Mouse (Mus musculus) erythroblast, embryonic 14.5 days (primary cell): ENCODE results near the gene Cemip2.

Experiments
- GATA1 ChIP-seq: IDR thresholded peaks from 2 replicates; pipeline ENCODE4 v1.6.1; 2012; ENCODE audit warnings: low read length, inconsistent platforms, mixed read lengths
- TAL1 ChIP-seq: IDR thresholded peaks from 3 replicates; pipeline ENCODE4 v1.6.1; 2012; ENCODE audit warnings: low read length, inconsistent platforms, mixed read lengths

DNA sequence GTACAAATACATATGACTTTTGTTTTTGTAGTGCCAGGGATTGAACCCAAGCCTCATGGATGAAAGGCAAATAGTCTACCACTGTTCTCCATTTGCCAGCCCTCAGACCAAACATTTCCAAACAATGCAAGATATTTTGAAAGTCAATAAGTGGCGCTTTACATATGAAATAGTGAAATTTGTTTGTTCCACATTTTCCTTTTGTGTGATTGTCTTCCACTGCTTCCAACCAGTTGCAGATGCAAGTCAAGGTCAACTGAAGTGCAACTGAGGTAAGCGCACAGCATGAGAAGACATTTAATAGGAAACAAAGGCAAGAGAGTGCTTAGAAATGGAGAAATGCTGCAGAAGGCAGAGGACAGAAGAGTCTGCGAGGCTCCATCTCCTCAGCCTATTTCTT, 116.7 kb downstream of the Cemip2 start:
- TF ChIP-seq GATA1 (no peak), TAL1 (no peak)
